Mouse (Mus musculus): ENCODE measurements at regions not wholly inside any gene's neighbourhood (a gene's known extent, or its start where the extent isn't known, plus 50 kb on each side); places are given as distances from the start of the nearest gene placed in this dataset.
A peak's percentile ranks its signal among the peaks of the same experiment; 100 is the strongest.
"Not testable (repeated sequence)": the region's sequence is repeated elsewhere in the genome, so short reads cannot be mapped to it uniquely, and the experiment has no call there.

- Histone ChIP-seq H3K27me3 (ENCODE audit: control insufficient read depth, insufficient read depth, insufficient read length) (no peaks in the 10 kb centered on the region), H3K36me3 (ENCODE audit: control insufficient read depth, insufficient read depth) (no peaks in the 10 kb centered on the region), H3K4me3 (no peak overlapping the region), H3ac (ENCODE audit: control insufficient read depth, insufficient read length) (no peak overlapping the region), H3K79me2 (ENCODE audit: control insufficient read depth, insufficient read depth) (no peaks in the 10 kb centered on the region), H3K4me2 (ENCODE audit: low read depth) (no peak overlapping the region)
- TF ChIP-seq USF1 (IDR thresholded peaks at IDR 0.05; ENCODE audit: low read depth) (no peak), POLR2A (IDR thresholded peaks at IDR 0.05; ENCODE audit: insufficient read length, low read depth) (no peak), SRF (IDR thresholded peaks at IDR 0.05; ENCODE audit: control insufficient read depth, insufficient read length, low read depth) (no peak), CEBPB (IDR thresholded peaks at IDR 0.05; ENCODE audit: insufficient read depth, poor library complexity, severe bottlenecking) (no peak), TCF12 (IDR thresholded peaks at IDR 0.05; ENCODE audit: insufficient read depth, poor library complexity, severe bottlenecking) (no peak), MAX (IDR thresholded peaks at IDR 0.05; ENCODE audit: low read depth) (no peak), MYOG (IDR thresholded peaks at IDR 0.05; ENCODE audit: control insufficient read depth in 1 of 3, insufficient read depth in 1 of 3, insufficient read length in 2 of 3, low read depth in 2 of 3) (no peak), REST (IDR thresholded peaks at IDR 0.05; ENCODE audit: insufficient read depth, insufficient read length) (no peak), E2F4 (IDR thresholded peaks at IDR 0.05; ENCODE audit: insufficient read depth) (no peak), TCF3 (IDR thresholded peaks at IDR 0.05; ENCODE audit: insufficient read length, low read depth) (no peak)
These were observed 84.1 kb upstream of the Trim2 start for GRCm38 (mm10) chr3:84390769-84391168.

GRCm38 (mm10) chr3:84388486-84388885, 81.8 kb upstream of the Trim2 start:
- TF ChIP-seq POLR2AphosphoS2 (IDR thresholded peaks at IDR 0.05; ENCODE audit: insufficient read length, low read depth) (no peak), CEBPB (IDR thresholded peaks at IDR 0.05; ENCODE audit: insufficient read depth, poor library complexity, severe bottlenecking) (peak; percentile 88), MAX (IDR thresholded peaks at IDR 0.05; ENCODE audit: low read depth) (no peak), REST (IDR thresholded peaks at IDR 0.05; ENCODE audit: insufficient read depth, insufficient read length) (no peak), E2F4 (IDR thresholded peaks at IDR 0.05; ENCODE audit: insufficient read depth) (no peak)
- Histone ChIP-seq H3K36me3 (ENCODE audit: control insufficient read depth, insufficient read depth) (no peaks in the 10 kb centered on the region), H3K27me3 (ENCODE audit: control insufficient read depth, insufficient read depth, insufficient read length) (no peaks in the 10 kb centered on the region), H3ac (ENCODE audit: control insufficient read depth, insufficient read length) (no peak overlapping the region), H3K79me2 (ENCODE audit: control insufficient read depth, insufficient read depth) (no peaks in the 10 kb centered on the region), H3K4me3 (no peak overlapping the region), H3K4me2 (ENCODE audit: low read depth) (no peak overlapping the region)

GRCm38 (mm10) chr3:84385656-84386055, 79.0 kb upstream of the Trim2 start:
- no peak for TF ChIP-seq MAX (IDR thresholded peaks at IDR 0.05; ENCODE audit: low read depth)
- H3K27me3 ChIP-seq (ENCODE audit: control insufficient read depth, insufficient read depth, insufficient read length), result no peaks in the 10 kb centered on the region

GRCm38 (mm10) chr3:84383559-84383958, 76.9 kb upstream of the Trim2 start:
- H3K36me3 ChIP-seq (ENCODE audit: control insufficient read depth, insufficient read depth), result no peaks in the 10 kb centered on the region
- TF ChIP-seq POLR2AphosphoS2 (IDR thresholded peaks at IDR 0.05; ENCODE audit: insufficient read length, low read depth), result no peak
- no peak for TF ChIP-seq E2F4 (IDR thresholded peaks at IDR 0.05; ENCODE audit: insufficient read depth)
- TF ChIP-seq MYOG (IDR thresholded peaks at IDR 0.05; ENCODE audit: control insufficient read depth in 1 of 3, insufficient read depth in 1 of 3, insufficient read length in 2 of 3, low read depth in 2 of 3), result no peak
- no peak for TF ChIP-seq POLR2A (IDR thresholded peaks at IDR 0.05; ENCODE audit: insufficient read length, low read depth)
- no peak for TF ChIP-seq SRF (IDR thresholded peaks at IDR 0.05; ENCODE audit: control insufficient read depth, insufficient read length, low read depth)
- no peak for TF ChIP-seq MAX (IDR thresholded peaks at IDR 0.05; ENCODE audit: low read depth)
- TF ChIP-seq TCF3 (IDR thresholded peaks at IDR 0.05; ENCODE audit: insufficient read length, low read depth), result no peak
- TF ChIP-seq CEBPB (IDR thresholded peaks at IDR 0.05; ENCODE audit: insufficient read depth, poor library complexity, severe bottlenecking), result no peak
- TF ChIP-seq TCF12 (IDR thresholded peaks at IDR 0.05; ENCODE audit: insufficient read depth, poor library complexity, severe bottlenecking), result no peak
- no peak for TF ChIP-seq REST (IDR thresholded peaks at IDR 0.05; ENCODE audit: insufficient read depth, insufficient read length)
- no peak for TF ChIP-seq MYOD1 (IDR thresholded peaks at IDR 0.05; ENCODE audit: control insufficient read depth in 1 of 3, insufficient read length in 2 of 3, low read depth in 2 of 3)
- no peak for TF ChIP-seq USF1 (IDR thresholded peaks at IDR 0.05; ENCODE audit: low read depth)
- H3K4me2 ChIP-seq (ENCODE audit: low read depth), result no peak overlapping the region
- H3K79me2 ChIP-seq (ENCODE audit: control insufficient read depth, insufficient read depth), result no peaks in the 10 kb centered on the region
- H3ac ChIP-seq (ENCODE audit: control insufficient read depth, insufficient read length), result no peak overlapping the region
- no peaks in the 10 kb centered on the region for H3K27me3 ChIP-seq (ENCODE audit: control insufficient read depth, insufficient read depth, insufficient read length)
- H3K4me3 ChIP-seq, result no peak overlapping the region

More at GRCm38 (mm10) chr3:84385656-84386055, 79.0 kb upstream of the Trim2 start:
- no peak overlapping the region for H3K4me2 ChIP-seq (ENCODE audit: low read depth)
- H3K79me2 ChIP-seq (ENCODE audit: control insufficient read depth, insufficient read depth), result no peaks in the 10 kb centered on the region
- H3K36me3 ChIP-seq (ENCODE audit: control insufficient read depth, insufficient read depth), result no peaks in the 10 kb centered on the region
- H3K4me3 ChIP-seq, result no peak overlapping the region
- no peak overlapping the region for H3ac ChIP-seq (ENCODE audit: control insufficient read depth, insufficient read length)

- not testable (repeated sequence) for H3K4me2 ChIP-seq (ENCODE audit: low read depth); H3K79me2 ChIP-seq (ENCODE audit: control insufficient read depth, insufficient read depth); H3K4me3 ChIP-seq; H3K27me3 ChIP-seq (ENCODE audit: control insufficient read depth, insufficient read depth, insufficient read length); H3K36me3 ChIP-seq (ENCODE audit: control insufficient read depth, insufficient read depth); H3ac ChIP-seq (ENCODE audit: control insufficient read depth, insufficient read length)
These were observed 76.4 kb upstream of the Trim2 start for GRCm38 (mm10) chr3:84383038-84383437.

GRCm38 (mm10) chr3:84382006-84382405, 75.3 kb upstream of the Trim2 start:
- H3ac ChIP-seq (ENCODE audit: control insufficient read depth, insufficient read length), result no peak overlapping the region
- no peak overlapping the region for H3K4me2 ChIP-seq (ENCODE audit: low read depth)
- H3K4me3 ChIP-seq, result no peak overlapping the region
- no peak for TF ChIP-seq POLR2A (IDR thresholded peaks at IDR 0.05; ENCODE audit: insufficient read length, low read depth)
- no peak for TF ChIP-seq POLR2AphosphoS2 (IDR thresholded peaks at IDR 0.05; ENCODE audit: insufficient read length, low read depth)
- TF ChIP-seq USF1 (IDR thresholded peaks at IDR 0.05; ENCODE audit: low read depth), result no peak
- TF ChIP-seq MAX (IDR thresholded peaks at IDR 0.05; ENCODE audit: low read depth), result no peak
- no peak for TF ChIP-seq REST (IDR thresholded peaks at IDR 0.05; ENCODE audit: insufficient read depth, insufficient read length)
- TF ChIP-seq CEBPB (IDR thresholded peaks at IDR 0.05; ENCODE audit: insufficient read depth, poor library complexity, severe bottlenecking), result no peak
- no peak for TF ChIP-seq MYOG (IDR thresholded peaks at IDR 0.05; ENCODE audit: control insufficient read depth in 1 of 3, insufficient read depth in 1 of 3, insufficient read length in 2 of 3, low read depth in 2 of 3)
- no peak for TF ChIP-seq TCF12 (IDR thresholded peaks at IDR 0.05; ENCODE audit: insufficient read depth, poor library complexity, severe bottlenecking)
- no peaks in the 10 kb centered on the region for H3K27me3 ChIP-seq (ENCODE audit: control insufficient read depth, insufficient read depth, insufficient read length)
- no peaks in the 10 kb centered on the region for H3K36me3 ChIP-seq (ENCODE audit: control insufficient read depth, insufficient read depth)
- no peaks in the 10 kb centered on the region for H3K79me2 ChIP-seq (ENCODE audit: control insufficient read depth, insufficient read depth)
